Mouse (Mus musculus) neural tube, embryonic 13.5 days (tissue): ENCODE results near the gene Insm1. TPM values are rescaled to one million over a fixed set of nuclear protein-coding genes. Genes with fewer than 3 reads are reported as not detected.

Source experiments
- ATAC-seq: fragments of 200-750 bp; cut with Nextera tagmentation; 2 replicates; pipeline ENCODE4 v1.8.0; 2017; ENCODE audit warnings: low read depth, mild to moderate bottlenecking, moderate TSS enrichment, moderate library complexity
- H3K27ac ChIP-seq: fragments of 300-500 bp; sonication (generic); replicated peaks from 2 replicates; pipeline ENCODE4 v1.5.1; 2015; ENCODE audit warnings: moderate library complexity, mild to moderate bottlenecking, inconsistent platforms
- H3K27me3 ChIP-seq: fragments of 300-500 bp; sonication (generic); 2 replicates; pipeline ENCODE4 v1.6.1; 2015; ENCODE audit warnings: mild to moderate bottlenecking, inconsistent platforms
- H3K36me3 ChIP-seq: fragments of 300-500 bp; sonication (generic); 2 replicates; pipeline ENCODE4 v1.6.1; 2015; ENCODE audit warnings: mild to moderate bottlenecking, inconsistent platforms
- H3K4me1 ChIP-seq: fragments of 300-500 bp; sonication (generic); replicated peaks from 2 replicates; pipeline ENCODE4 v1.6.1; 2015; ENCODE audit warnings: inconsistent platforms
- H3K4me2 ChIP-seq: fragments of 300-500 bp; sonication (generic); 2 replicates; pipeline ENCODE4 v1.6.1; 2015; ENCODE audit warnings: inconsistent platforms, mild to moderate bottlenecking, moderate library complexity
- H3K4me3 ChIP-seq: fragments of 300-500 bp; sonication (generic); 2 replicates; pipeline ENCODE4 v1.5.1; 2015; ENCODE audit warnings: mild to moderate bottlenecking, inconsistent platforms
- H3K9ac ChIP-seq: fragments of 300-500 bp; sonication (generic); 2 replicates; pipeline ENCODE4 v1.6.1; 2015; ENCODE audit warnings: moderate library complexity, mild to moderate bottlenecking, inconsistent platforms
- H3K9me3 ChIP-seq: fragments of 300-500 bp; sonication (generic); 2 replicates; pipeline ENCODE4 v1.6.1; 2016; ENCODE audit warnings: inconsistent platforms
- WGBS: fragments of 180-500 bp; shearing (Covaris S2); methylation state at CpG from one replicate; pipeline ENCODE4 v1.1.7; 2015; 5-methylcytosine and 5-hydroxymethylcytosine counted together
- polyA plus RNA-seq: library from polyadenylated mRNA; unstranded; fragments of >200 nt; fragmentation: Nextera tagmentation; extraction: Ambion mirVana; gene quantifications from 2 replicates; pipeline ENCODE4 v1.2.1, GENCODE M21; 2015

The Insm1 gene
- polyA plus RNA-seq, 1 experiment from 2014 or later: 2.2 TPM

DNA sequence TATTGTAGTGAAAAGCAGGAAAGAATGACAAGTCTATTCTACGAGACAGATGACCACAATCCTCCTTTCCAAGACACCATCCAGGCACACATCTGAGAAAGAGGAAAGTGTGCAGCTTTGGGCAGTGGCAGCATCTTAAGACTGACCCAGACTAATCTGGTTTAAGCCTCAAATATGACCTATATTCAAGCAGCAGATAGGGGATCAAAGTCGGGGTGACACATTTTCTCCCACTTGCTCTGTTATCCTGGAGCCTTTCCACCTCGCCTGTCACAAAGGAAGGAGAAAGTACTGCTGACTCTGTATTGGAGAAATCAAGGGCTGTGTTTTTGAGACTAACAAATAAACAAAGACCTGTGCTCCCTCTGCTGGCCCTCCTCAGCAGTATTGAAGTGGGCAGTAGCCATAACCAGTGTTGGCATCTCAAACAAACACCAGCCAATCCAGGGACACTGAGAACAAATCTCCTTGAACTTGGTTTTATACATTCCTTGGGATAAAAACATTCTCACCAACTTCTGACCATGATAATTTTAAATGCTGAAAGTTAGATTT is 34.7 kb downstream of the Insm1 start:
- no peak for ATAC-seq
- Histone ChIP-seq H3K27ac (0 out of 2 replicates have a peak overlapping the region, but pooled peaks have one; percentile 9), H3K4me2 (no peak overlapping the region), H3K27me3 (peaks cover 7% of the 10 kb centered on the region), H3K4me3 (no peak overlapping the region), H3K4me1 (peaks cover 49% of the 10 kb centered on the region), H3K36me3 (no peaks in the 10 kb centered on the region), H3K9ac (0 out of 2 replicates have a peak overlapping the region, but pooled peaks have one; percentile 31), H3K9me3 (no peaks in the 10 kb centered on the region)
- WGBS: 67% methylated on average over 3 of the region's 3 CpGs

GRCm38 (mm10) chr2:146257037-146257436 is 35.3 kb downstream of the Insm1 start:
- no peak overlapping the region for H3K4me3 ChIP-seq
- H3K27ac ChIP-seq: 0 out of 2 replicates have a peak overlapping the region, but pooled peaks have one; percentile 9
- no peak for ATAC-seq
- no peak overlapping the region for H3K4me2 ChIP-seq
- no peak overlapping the region for H3K9ac ChIP-seq
- no peaks in the 10 kb centered on the region for H3K9me3 ChIP-seq
- H3K27me3 ChIP-seq: peaks cover 7% of the 10 kb centered on the region
- H3K36me3 ChIP-seq: no peaks in the 10 kb centered on the region
- 29% methylated on average over 3 of the region's 3 CpGs for WGBS
- peaks cover 55% of the 10 kb centered on the region for H3K4me1 ChIP-seq

GRCm38 (mm10) chr2:146257609-146258008 is 35.9 kb downstream of the Insm1 start:
- 82% methylated on average over 3 of the region's 3 CpGs for WGBS
- Histone ChIP-seq H3K4me1 (peaks cover 61% of the 10 kb centered on the region), H3K4me3 (no peak overlapping the region), H3K27ac (no peak overlapping the region), H3K9ac (no peak overlapping the region), H3K36me3 (no peaks in the 10 kb centered on the region), H3K27me3 (peaks cover 7% of the 10 kb centered on the region), H3K9me3 (no peaks in the 10 kb centered on the region), H3K4me2 (no peak overlapping the region)
- peak; percentile 30; the same call in 1 of the 2 replicates for ATAC-seq

- Histone ChIP-seq H3K4me2 (no peak overlapping the region), H3K4me1 (peaks cover 67% of the 10 kb centered on the region)
Measured at GRCm38 (mm10) chr2:146258736-146259469, 37.2 kb downstream of the Insm1 start.

DNA sequence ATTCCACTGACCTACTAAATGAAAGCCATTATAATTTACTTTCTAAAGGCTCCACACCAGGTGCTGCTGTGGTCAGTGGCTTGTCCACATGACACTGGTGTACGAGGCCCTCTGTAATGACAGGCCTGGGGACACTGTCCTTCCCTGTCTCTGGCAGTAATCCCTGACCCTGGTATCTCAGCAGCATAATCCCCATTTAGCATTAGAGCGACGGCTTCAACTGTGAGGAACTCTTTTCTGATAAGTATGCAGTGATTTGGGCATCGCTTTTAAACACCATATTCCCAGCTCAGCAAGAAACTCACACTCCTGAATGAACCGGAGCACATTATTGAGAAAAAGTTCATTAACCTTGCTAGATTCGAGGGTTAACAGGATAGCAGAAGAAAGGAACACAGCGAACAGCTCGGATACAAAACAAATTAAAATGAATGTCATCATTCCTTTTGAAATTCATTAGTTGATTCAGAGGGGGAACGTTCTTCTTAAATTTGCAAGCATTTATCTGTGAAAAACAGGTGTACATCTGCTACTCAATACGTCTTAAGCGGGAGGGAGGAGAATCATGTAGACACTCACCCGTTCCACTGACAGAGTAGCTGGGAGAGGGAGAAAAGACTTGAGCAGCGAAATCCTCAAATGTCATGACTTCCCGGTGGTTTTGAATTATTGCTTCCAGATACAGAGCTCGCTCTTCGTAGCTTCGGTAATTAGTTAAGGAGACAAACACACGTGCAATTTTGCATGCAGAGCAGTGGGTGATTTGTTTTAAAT is 38.3 kb downstream of the Insm1 start:
- Histone ChIP-seq H3K4me3 (no peak overlapping the region), H3K9me3 (no peaks in the 10 kb centered on the region), H3K27ac (peak overlapping the region; percentile 67; the same call in 1 of the 2 replicates), H3K27me3 (peaks cover 22% of the 10 kb centered on the region), H3K4me1 (peaks cover 67% of the 10 kb centered on the region), H3K9ac (0 out of 2 replicates have a peak overlapping the region, but pooled peaks have one; percentile 31), H3K4me2 (no peak overlapping the region), H3K36me3 (no peaks in the 10 kb centered on the region)
- no peak for ATAC-seq
- 37% methylated on average over 18 of the region's 18 CpGs for WGBS

More at GRCm38 (mm10) chr2:146258736-146259469, 37.2 kb downstream of the Insm1 start:
- peak overlapping the region; percentile 52 for H3K27ac ChIP-seq
- H3K27me3 ChIP-seq: peaks cover 14% of the 10 kb centered on the region
- H3K36me3 ChIP-seq: no peaks in the 10 kb centered on the region
- no peak overlapping the region for H3K4me3 ChIP-seq
- H3K9me3 ChIP-seq: no peaks in the 10 kb centered on the region
- no peak overlapping the region for H3K9ac ChIP-seq
- no peak for ATAC-seq
- 24% methylated on average over 10 of the region's 10 CpGs for WGBS

DNA sequence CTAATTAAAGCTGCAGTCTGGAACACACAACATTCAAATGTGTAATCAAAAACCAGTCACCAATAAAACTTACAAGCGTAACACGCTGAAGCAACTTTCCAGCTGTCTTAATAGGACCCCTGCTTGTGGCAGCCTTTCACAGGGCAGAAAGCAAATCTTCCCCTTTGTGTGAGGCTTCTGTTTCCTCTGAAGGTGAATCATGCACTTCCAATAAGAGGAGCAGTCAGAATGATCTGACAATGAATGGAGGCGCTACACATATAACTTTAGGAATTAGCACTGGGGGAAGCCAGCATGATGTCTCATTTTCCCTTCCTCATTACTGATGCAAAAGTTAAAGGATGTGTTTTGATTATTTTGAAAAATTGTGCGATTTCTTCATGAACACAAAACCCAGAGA is 39.4 kb downstream of the Insm1 start:
- H3K4me1 ChIP-seq: peaks cover 65% of the 10 kb centered on the region

DNA sequence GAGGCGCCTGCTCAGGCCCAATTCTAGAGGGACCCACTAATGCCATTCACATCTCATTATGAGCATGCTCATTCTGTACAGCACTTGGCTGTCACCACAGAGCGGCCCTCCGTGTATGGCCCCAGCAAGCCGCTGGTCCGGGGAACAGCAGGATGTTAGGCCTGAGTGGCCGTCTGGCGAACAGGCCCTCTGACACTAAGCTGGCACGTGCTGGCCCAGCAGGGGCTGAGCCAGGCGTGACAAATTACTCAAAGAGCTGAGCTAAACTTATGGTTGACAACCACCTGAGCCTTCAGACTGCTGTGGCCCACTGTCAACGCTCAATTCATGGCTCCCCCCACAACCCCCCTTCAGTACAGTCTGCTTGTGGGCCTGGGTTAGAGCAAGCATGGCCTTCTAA is 40.5 kb downstream of the Insm1 start:
- Histone ChIP-seq H3K4me1 (peaks cover 54% of the 10 kb centered on the region), H3K27ac (peak overlapping the region; percentile 54), H3K36me3 (no peaks in the 10 kb centered on the region), H3K4me3 (no peak overlapping the region), H3K27me3 (peaks cover 41% of the 10 kb centered on the region), H3K9me3 (no peaks in the 10 kb centered on the region), H3K4me2 (no peak overlapping the region), H3K9ac (no peak overlapping the region)
- 11% methylated on average over 10 of the region's 10 CpGs for WGBS
- ATAC-seq: peak; percentile 88

More for the DNA sequence above, 39.4 kb downstream of the Insm1 start:
- no peak overlapping the region for H3K4me2 ChIP-seq
- WGBS: 38% methylated on average over 4 of the region's 4 CpGs
- H3K36me3 ChIP-seq: no peaks in the 10 kb centered on the region
- peaks cover 34% of the 10 kb centered on the region for H3K27me3 ChIP-seq
- no peak overlapping the region for H3K27ac ChIP-seq
- ATAC-seq: no peak
- no peak overlapping the region for H3K4me3 ChIP-seq
- no peaks in the 10 kb centered on the region for H3K9me3 ChIP-seq
- no peak overlapping the region for H3K9ac ChIP-seq

DNA sequence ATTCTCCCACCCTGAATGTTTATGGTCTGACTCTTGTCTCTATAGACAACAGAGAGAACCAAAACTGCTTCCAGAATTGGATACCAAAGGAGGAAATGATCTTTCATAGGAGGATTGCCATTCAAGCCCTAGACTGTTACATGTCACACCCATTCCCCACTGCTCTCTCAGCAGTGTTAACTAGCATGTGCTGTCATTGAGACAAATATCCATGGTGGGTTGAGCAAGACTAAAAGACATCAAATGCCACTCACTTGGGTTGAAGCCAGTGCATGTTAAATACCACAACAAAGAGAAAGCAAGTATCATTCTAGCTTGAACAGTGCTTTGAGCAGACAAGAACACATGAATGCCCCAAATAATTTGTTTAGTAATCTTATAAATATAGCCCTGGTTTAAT is 41.2 kb downstream of the Insm1 start:
- no peak overlapping the region for H3K4me2 ChIP-seq
- H3K27me3 ChIP-seq: peaks cover 41% of the 10 kb centered on the region
- no peak for ATAC-seq
- no peaks in the 10 kb centered on the region for H3K36me3 ChIP-seq
- no peak overlapping the region for H3K4me3 ChIP-seq
- H3K4me1 ChIP-seq: peaks cover 47% of the 10 kb centered on the region
- 0 out of 2 replicates have a peak overlapping the region, but pooled peaks have one; percentile 54 for H3K27ac ChIP-seq
- no peaks in the 10 kb centered on the region for H3K9me3 ChIP-seq
- H3K9ac ChIP-seq: no peak overlapping the region

DNA sequence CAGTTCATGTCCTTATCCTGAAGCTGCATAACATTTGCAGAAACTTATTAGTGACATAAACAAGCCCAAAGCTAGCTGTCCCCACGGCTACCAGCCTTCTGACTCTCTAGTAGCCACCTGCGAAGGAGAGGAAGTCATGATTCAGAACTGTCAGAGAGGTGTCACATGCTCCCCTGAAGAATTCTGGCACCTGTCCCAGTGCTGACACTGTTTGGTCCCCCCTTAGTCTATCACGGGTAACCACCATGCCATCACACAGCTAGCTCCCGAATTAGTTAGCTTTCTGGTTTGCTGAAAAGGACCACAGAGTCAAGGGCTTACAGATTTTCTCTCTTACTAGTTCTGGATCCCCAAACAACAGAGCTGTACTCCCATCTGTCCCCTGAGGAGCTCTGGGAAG is 43.3 kb downstream of the Insm1 start:
- H3K4me2 ChIP-seq: no peak overlapping the region
- no peak overlapping the region for H3K9ac ChIP-seq
- no peak overlapping the region for H3K27ac ChIP-seq
- H3K9me3 ChIP-seq: no peaks in the 10 kb centered on the region
- H3K27me3 ChIP-seq: peaks cover 42% of the 10 kb centered on the region
- H3K4me1 ChIP-seq: peaks cover 31% of the 10 kb centered on the region
- WGBS: 65% methylated on average over 4 of the region's 4 CpGs
- no peaks in the 10 kb centered on the region for H3K36me3 ChIP-seq
- H3K4me3 ChIP-seq: no peak overlapping the region
- ATAC-seq: no peak

DNA sequence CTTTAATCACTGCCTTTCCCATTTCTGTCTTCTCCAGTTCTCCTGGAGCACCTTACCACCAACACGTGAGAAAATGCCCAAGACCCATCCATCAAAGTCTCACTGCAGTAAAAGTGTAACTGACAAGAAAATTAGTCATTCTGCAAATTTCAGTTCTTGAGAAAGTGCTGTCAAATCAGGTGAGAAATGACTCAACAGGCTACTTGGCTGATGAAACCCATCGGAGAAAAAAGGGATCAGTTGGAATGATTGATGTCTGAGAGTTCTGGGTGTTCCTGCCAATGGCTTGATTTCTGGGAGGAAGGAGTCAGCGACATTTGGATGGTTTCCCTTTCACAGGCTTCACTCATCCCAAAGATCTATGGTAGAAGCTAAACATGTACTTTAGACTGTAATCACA is 44.8 kb downstream of the Insm1 start:
- Histone ChIP-seq H3K4me1 (peaks cover 17% of the 10 kb centered on the region), H3K36me3 (no peaks in the 10 kb centered on the region), H3K9ac (no peak overlapping the region), H3K27ac (no peak overlapping the region), H3K9me3 (no peaks in the 10 kb centered on the region), H3K4me2 (no peak overlapping the region), H3K4me3 (no peak overlapping the region), H3K27me3 (peaks cover 42% of the 10 kb centered on the region)
- WGBS: 77% methylated on average over 3 of the region's 3 CpGs
- ATAC-seq: no peak
